Mouse (Mus musculus) thymus, postnatal 4 days (tissue): ENCODE measurements around the gene Olfr508.
"Not testable (repeated sequence)": the region's sequence is repeated elsewhere in the genome, so short reads cannot be mapped to it uniquely, and the experiment has no call there.

ENCODE experiments used
- DNase-seq: peaks from one replicate; pipeline ENCODE4 v3.0.0; 2021

The Olfr508 gene

DNA sequence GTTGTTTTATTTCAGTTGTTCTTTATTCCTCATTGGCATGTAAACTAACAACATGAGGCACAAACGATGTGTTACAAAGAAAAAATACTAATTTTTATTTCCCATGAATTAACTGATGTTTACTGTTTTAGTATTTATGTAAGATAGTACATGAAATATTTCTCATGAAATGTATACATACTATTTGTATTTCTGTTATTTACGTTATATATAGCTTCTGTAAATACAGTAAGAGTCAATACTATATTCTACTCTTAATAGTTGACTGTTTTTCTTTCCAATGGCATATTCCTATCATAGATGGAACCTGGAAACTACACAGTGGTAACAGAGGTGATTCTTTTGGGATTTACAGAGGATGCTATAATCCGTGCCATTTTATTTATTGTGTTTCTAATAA is at the start of gene Olfr508:
Gene Olfr508 (plus strand): TSS at position 301 of the 400 bp plus-strand sequence.
- no peak for DNase-seq

DNA sequence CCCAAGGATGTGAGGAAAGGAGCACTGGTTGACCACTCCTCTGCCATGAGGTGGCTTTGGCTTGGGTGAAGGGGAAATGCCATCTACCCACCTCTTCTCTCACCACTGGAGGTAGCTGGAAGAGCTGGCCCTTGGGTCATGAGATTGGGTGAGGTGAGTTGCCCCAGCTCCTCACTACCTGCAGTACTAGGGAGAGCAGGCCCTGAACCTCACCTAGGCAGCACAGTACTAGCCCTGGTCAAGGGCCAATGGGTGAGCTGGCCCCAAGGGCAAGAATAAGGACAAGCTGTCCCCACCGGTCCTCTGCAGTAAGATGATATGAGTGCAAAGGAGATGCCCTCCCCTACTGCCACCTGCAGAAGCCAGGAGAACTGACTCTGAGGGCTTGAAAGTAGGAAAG is 40.0 kb upstream of the Olfr508 start:
- no peak for DNase-seq

DNA sequence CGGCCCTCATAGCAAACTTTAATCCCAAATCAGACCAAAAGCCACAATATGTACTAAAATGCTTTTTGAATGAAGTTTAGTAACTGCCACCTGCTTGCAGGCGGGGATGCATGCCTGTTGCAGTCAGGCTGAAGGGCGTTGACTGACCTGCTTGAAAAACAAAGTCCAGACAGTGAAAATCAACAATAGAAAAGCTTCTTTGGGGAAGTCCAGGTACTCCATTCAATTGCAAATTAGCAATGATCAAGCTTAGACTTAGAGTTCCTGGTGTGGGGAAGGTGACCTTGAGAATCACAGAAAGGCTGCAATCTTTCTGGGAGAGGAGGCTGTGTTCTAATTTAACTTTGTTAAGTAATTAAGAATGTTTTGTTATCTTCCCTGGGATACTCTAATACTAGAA is 27.9 kb upstream of the Olfr508 start:
- DNase-seq = not testable (repeated sequence)

DNA sequence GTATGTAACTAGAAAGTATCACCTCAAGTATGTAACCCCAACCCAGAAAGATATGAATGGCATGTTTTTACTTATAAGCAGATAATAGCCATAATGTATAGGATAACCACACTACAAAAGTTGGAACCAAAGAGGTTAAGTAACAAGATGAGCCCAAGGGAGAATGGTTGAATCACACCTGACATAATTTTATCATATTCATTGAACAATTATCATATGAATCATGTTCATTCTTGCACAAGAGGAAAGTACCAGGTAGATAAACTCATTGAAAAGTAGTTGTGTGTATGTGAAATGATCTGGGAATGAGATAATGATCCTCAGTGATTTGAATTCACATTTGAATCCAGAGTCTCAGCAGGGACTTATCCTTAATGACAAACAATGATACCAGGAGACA is 19.3 kb upstream of the Olfr508 start, which contains the start of gene Olfr506:
Gene Olfr506 (plus strand): TSS at position 301 of the 400 bp plus-strand sequence.
- DNase-seq = no peak

DNA sequence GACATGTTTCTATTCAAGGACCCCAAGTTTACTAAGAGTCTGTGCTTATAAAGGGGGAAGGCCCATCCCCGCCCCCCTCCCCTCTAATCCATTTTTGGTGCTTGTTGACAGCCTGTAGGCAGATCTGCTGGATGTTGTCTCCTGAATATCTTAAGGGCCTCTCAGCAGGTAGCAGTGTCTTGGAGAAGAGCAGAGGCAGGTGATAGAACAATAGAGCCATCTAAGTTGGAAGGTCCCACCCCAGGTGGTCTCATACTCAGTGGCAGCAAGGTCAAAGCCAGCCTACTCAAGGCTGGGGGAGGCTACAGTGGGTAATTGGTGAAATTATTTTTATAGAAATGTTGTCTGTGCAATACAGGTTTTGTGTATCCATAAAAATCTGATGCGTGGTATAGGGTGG is 15.7 kb upstream of the Olfr508 start:
- no peak for DNase-seq

DNA sequence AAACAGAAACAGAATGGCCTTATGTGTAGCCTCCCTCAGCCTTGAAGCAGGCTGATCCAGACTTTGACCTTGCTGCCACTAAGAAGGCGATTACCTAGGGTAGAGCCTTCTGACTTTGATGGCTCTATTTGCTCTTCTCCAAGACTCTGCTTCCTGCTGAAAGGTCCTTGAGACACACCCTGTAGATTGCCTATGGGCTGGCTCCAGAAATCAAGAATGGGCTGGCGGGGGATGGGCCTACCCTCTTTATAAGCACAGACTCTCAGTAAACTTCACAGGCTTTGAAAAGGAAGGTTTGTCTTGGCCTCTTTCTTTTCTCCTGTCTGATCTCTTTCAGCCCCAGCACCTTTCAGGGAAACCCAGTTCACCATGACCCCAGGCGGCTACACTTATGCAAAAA is 13.0 kb upstream of the Olfr508 start:
- not testable (repeated sequence) for DNase-seq

DNA sequence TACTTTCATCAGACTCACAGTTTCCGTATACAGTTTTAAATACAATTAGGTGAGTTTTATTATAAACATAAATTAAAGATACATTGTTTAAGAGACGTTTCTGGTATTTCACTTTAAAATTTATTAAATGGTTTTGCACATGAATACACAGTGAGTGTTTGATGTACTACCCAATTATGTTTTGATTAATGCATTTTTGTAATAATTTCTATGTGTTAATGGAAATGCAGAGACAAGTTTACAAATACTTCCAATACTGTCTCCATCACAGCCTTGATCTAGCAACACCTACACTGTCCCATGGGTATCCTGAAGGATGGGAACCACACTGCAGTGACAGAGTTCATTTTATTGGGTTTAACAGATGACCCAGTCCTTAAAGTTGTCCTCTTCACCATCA is 8.3 kb upstream of the Olfr508 start, which contains the start of gene Olfr507:
Gene Olfr507 (plus strand): TSS at position 301 of the 400 bp plus-strand sequence.
- DNase-seq = no peak

DNA sequence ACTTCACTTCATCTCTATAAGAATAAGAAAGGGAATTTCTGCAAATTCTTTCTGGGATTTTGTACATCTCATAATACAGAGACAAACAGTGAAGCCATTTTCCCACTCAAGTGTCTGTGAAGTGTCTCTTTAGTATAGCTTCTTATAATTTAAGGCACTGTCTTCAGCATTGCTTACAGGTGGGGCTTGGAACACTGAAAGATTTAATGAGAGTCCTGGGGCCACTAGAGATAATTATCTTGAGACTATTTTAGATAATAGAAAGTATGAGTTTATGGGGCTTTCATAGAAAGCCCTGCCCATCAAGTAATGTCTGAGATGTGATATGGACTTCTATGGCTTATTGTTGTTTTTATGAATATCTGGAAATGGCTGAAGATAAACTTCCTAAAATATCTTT is 22.0 kb downstream of the Olfr508 start, which contains the start of gene Olfr509:
Gene Olfr509 (minus strand): TSS at position 101 of the 400 bp plus-strand sequence.
- no peak for DNase-seq

DNA sequence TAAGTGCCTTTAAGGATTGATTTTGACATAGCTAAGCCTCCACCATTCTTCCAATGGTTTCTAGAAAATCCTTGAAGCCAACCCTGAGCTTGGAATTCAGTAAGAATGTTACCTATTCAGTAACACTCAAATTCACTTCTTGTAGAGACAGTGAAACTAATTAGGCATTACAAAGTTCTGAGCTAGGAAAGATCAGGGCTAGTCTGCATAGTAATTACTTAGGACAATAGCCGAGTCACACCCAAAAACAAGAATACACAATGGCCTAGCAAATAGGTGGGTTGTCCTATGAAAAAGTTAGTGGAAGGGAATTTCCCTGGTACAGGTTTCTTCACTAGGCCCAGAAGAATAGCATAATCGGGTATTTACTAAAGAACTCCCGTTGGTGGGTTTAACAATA is 32.6 kb downstream of the Olfr508 start:
- DNase-seq = no peak

DNA sequence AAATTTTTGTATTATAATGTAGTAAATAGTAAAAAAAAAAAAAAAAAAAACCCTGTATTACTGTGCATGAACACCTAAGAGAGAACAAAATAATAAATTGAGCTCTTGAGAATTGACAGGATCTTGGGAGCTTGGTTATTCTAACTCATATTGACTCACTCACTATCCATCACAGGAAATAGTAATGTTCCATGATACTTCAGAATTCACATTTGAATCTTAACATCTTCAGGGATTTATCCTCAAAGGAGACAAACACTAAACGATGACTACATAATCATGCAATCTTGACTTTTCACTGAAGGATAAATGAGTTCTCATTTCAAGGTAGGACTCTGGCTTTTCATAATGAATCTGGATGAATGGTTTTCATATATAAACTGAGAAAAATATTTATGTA is 36.3 kb downstream of the Olfr508 start, which contains the start of gene Olfr510:
Gene Olfr510 (plus strand): TSS at position 301 of the 400 bp plus-strand sequence.
- DNase-seq = no peak

DNA sequence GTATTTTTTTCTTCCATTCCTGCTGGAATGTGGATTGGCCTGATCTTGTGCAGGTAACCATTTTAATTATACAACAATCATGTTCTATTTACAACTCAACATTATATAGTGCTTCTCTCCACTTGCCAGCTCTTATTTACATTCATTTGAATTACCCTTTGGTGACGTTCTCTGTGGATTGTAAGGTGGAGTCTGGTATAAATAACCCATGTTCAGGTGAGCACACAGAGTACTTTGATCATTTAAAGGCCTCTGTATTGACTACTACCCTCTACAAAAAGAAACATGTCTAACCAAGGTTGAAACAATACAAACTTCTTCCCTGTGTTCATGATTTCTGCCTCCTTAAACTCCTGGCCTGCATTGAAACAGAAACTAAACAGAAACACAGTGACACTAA is 41.3 kb downstream of the Olfr508 start:
- DNase-seq = no peak

DNA sequence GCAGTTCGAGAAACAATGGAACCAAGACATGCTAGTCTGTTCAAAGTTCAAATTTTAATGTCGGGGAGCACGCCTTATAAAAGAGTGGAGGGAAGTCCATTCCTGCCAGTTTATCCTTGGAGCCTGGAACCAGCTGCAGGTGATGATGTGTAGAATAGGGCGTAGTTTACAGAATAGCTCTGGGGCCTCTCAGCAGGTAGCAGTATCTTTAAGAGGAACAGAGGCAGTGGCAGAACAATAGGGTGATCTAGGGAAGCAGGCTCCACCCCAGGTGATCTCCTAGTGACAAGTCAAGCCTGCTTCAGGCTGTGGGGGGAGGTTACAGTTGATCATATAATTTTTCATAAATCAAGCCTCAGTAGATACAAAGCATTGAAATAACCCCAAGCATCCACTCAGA is 49.1 kb downstream of the Olfr508 start:
- DNase-seq = no peak
